Mouse (Mus musculus) G1E-ER4 (cell line): ENCODE results near the gene Steap3. TPM values are rescaled to one million over a fixed set of nuclear protein-coding genes. Genes with fewer than 3 reads are reported as not detected.

ENCODE experiments used
- GATA1 ChIP-seq: IDR thresholded peaks from one replicate; pipeline ENCODE4 v1.8.0; 2012; ENCODE audit warnings: low read length, inconsistent platforms
- polyA plus RNA-seq: library from polyadenylated mRNA; stranded (reverse); fragments of >175 nt; gene quantifications from 2 replicates; pipeline ENCODE4 v1.2.3, GENCODE M21; 2012

The Steap3 gene
- polyA plus RNA-seq: 117 and 122 TPM in 2 replicates

DNA sequence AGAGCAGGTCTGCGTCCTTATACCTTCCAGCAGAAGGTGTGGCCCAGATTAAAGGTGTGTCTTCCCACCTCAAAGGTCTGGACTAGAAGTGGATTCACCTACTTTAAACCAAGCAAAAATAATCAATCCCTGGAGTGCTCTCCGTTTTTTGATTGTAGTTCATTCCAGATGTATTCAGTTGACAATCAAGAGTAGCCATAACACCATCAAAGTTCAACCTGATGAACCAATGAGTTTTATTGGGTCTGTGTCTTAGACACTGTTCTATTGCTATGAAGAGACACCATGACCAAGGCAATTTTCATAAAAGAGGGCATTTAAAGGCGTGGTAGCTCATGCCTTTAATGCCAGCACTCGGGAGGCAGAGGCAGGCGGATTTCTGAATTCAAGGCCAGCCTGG lies at the start of gene Steap3:
Gene Steap3, minus strand, starts transcription at position 101 of the 400 bp plus-strand sequence.
- TF ChIP-seq GATA1: no peak

GRCm38 (mm10) chr1:120321270-120322021 lies 48.9 kb upstream of the Steap3 start:
- no peak for TF ChIP-seq GATA1

DNA sequence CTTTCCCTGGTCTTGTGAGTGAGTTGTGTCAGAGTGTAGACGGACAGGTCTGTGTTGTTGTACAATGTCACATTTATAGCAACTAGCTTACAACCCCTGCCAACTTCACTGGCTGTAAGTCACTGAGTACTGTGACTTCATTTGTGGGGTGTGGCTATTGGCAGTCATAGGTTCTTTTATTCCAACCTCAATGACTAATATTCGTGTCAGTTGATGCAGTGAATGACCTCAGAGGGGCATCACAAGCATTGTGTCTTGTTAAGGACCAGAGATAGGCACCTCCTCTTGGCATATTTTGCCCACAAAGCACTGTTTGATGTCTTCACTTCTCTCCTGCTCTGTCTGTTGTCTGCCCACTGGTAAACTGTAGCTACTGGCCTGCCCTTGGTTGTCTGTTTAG lies 33.3 kb upstream of the Steap3 start:
- no peak for TF ChIP-seq GATA1

- no peak for TF ChIP-seq GATA1
Measured at GRCm38 (mm10) chr1:120296936-120297335, 24.4 kb upstream of the Steap3 start.

GRCm38 (mm10) chr1:120293803-120294202 lies 21.3 kb upstream of the Steap3 start:
- TF ChIP-seq GATA1: no peak

DNA sequence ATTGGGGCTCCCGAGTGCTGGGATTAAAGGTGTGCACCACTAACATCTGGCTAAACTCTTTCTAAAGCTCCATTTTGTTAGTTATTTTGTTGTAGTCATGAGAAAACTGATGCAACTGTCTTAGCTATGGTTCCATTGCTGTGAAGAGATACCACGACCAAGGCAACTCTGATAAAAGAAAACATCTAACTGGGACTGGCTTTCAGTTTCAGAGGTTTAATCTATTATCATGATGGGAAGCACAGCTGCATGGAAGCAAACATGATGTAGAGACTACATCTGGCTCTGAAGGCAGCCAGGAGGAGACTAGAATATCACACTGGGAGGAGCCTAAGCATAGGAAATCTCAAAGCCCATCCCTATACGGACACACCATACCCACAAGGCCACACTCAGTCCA lies 19.2 kb upstream of the Steap3 start:
- no peak for TF ChIP-seq GATA1

DNA sequence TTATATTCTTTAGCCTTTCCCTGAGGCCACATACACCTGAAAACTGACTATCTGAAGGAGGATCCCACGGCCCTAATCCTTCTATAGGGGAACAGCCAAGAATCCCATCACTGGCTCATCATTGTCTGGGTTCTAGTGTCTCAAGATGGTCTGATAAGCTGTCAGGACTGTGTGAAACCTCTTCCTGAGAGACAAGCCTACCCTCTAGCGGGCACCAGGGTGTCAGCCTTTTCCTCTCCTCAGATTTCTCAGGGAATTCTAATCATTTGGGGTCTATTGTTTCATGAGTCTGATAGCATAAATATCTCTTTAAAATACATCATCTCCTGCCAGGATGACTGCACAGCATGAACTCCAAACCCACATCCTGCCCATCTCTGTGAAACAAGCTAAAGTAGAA lies 17.3 kb upstream of the Steap3 start:
- no peak for TF ChIP-seq GATA1

DNA sequence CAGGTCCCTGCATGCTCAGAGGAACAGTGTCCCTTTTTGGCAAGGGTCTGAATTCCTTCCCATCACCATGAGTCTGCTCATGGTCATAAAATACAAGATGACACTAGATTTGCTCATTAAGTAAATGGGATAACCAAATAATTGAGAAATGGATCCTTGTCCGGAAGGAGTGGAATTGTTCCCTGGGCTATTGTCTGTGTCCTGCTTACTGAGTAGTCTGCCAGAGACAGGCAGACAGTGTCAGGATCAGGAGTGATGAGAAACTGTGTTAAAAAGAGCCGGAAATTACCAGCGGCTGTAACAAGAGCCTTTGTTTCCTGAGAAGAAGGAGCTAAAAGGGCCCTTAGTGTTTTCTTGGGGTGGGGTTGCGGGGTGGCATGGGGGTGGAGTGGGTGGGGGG lies 15.2 kb upstream of the Steap3 start:
- TF ChIP-seq GATA1: no peak

DNA sequence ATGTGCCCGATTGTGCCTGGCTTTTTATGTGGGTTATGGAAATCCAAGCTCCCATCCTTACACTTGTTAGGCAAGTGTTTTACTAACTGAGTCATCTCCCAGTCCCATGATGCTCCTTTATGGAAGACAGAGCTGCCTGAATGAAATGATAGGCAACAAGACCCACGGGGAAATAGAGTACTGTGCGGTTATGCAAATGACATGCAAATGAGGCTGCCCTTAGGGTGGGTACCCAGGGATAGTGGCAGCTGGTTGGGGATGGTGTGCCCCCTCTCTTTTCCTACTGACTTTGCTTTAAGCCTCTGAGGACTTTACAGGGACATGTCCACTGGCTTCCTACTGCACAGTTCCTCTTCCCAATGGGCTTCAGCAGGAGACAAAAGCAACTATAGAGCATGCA lies 2.7 kb upstream of the Steap3 start:
- no peak for TF ChIP-seq GATA1

- no peak for TF ChIP-seq GATA1
Measured at GRCm38 (mm10) chr1:120270882-120271281, 1.6 kb downstream of the Steap3 start.

- no peak for TF ChIP-seq GATA1
Measured at GRCm38 (mm10) chr1:120270115-120270514, 2.4 kb downstream of the Steap3 start.

- no peak for TF ChIP-seq GATA1
Measured at GRCm38 (mm10) chr1:120267631-120268030, 4.9 kb downstream of the Steap3 start.

GRCm38 (mm10) chr1:120266460-120266859 lies 6.0 kb downstream of the Steap3 start:
- no peak for TF ChIP-seq GATA1

GRCm38 (mm10) chr1:120264861-120265686 lies 7.4 kb downstream of the Steap3 start:
- no peak for TF ChIP-seq GATA1

DNA sequence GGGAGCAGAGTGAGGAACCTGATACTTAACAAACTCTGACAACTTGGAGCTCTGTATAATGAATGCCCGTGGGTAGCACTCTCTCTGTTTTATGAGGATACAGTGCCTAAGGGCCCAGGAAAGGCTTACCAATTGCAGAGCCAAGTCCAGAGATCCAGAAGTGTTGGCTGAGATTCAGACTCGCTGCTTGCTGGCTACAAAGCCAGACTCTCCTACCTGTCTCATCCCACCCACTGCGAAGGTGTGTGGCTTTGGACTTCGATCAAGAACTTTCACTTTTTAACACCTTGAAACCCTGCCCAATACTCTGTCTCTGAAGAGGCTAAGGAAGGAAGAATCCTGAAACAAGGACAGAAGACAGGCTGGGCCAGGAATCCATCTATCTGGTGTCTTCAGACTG lies 9.3 kb downstream of the Steap3 start:
- no peak for TF ChIP-seq GATA1

- TF ChIP-seq GATA1: no peak
Measured at GRCm38 (mm10) chr1:120261166-120261565, 11.3 kb downstream of the Steap3 start.

DNA sequence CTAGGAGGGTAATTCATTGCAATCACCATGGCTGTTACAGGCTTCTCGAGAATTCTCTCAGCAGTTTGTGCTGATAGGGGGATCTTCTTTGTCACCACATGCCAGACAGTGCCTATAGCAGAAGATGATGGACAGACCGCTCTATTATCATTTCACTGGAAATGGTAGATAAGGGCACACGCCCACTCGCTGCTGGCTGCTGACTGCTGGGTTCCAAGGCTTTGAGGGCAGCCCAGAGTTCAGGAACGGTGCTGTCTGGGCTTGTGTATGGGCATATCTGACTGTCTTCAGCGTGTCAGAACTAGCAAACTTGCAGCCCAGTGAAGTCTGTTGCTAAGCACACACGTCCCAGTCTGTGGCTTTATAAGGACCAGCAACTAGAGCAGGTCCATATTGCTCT lies 13.3 kb downstream of the Steap3 start:
- peak; percentile 99 for TF ChIP-seq GATA1
